Mouse (Mus musculus) CH12.LX (cell line): ENCODE measurements at regions not wholly inside any gene's neighbourhood (a gene's known extent, or its start where the extent isn't known, plus 50 kb on each side); places are given as distances from the start of the nearest gene placed in this dataset.
A peak's percentile ranks its signal among the peaks of the same experiment; 100 is the strongest.

Experiments
- DNase-seq: peaks from one replicate; pipeline ENCODE4 v3.0.0-alpha.2; 2013; ENCODE audit errors: extremely low read depth
- H3K27ac ChIP-seq: 2 replicates; pipeline ENCODE4 v1.5.1; 2012; ENCODE audit warnings: low read depth, mild to moderate bottlenecking, control low read depth, moderate library complexity; ENCODE audit not compliant: insufficient read depth
- H3K27me3 ChIP-seq: replicated peaks from 2 replicates; pipeline ENCODE3; 2012; ENCODE audit warnings: inconsistent platforms
- H3K36me3 ChIP-seq, 2 experiments: replicated peaks in 1 of 2; 2 replicates each; pipeline versions ENCODE3 to v1.6.1; 2012; ENCODE audit warnings: inconsistent platforms in 1 of 2, low read length in 1 of 2, mild to moderate bottlenecking in 1 of 2, mixed read lengths in 1 of 2, moderate library complexity in 1 of 2; ENCODE audit not compliant: control insufficient read depth in 1 of 2, insufficient read depth in 1 of 2
- H3K4me1 ChIP-seq, 2 experiments: 2 replicates each; pipeline ENCODE4 v1.6.1; 2012; ENCODE audit warnings: inconsistent platforms in 1 of 2, moderate library complexity in 1 of 2; ENCODE audit not compliant: insufficient read depth in 2 of 2, control insufficient read depth in 1 of 2
- H3K4me2 ChIP-seq: 2 replicates; pipeline ENCODE4 v1.6.1; 2012; ENCODE audit warnings: low read depth, mild to moderate bottlenecking, control low read depth; ENCODE audit not compliant: poor library complexity, insufficient read depth, severe bottlenecking
- H3K4me3 ChIP-seq, 3 experiments: fragments of 150-350 bp in 1 of 3; sonication (generic) in 1 of 3; replicated peaks in 1 of 3; 2 replicates each; pipeline versions ENCODE3 to v1.5.1; 2011 to 2012; ENCODE audit warnings: low read depth in 2 of 3, low read length in 2 of 3, mild to moderate bottlenecking in 2 of 3, moderate library complexity in 2 of 3, control low read depth in 1 of 3, improper control_type of control experiment in 1 of 3, inconsistent platforms in 1 of 3, mixed read lengths in 1 of 3; ENCODE audit not compliant: poor library complexity in 1 of 3
- H3K79me2 ChIP-seq: replicated peaks from 2 replicates; pipeline ENCODE4 v1.6.1; 2012; ENCODE audit warnings: mild to moderate bottlenecking, moderate library complexity; ENCODE audit not compliant: control insufficient read depth, poor library complexity, insufficient read depth, severe bottlenecking; ENCODE audit errors: extremely low read depth
- H3K9ac ChIP-seq: 2 replicates; pipeline ENCODE4 v1.6.1; 2012; ENCODE audit warnings: low read depth, mild to moderate bottlenecking, control low read depth, moderate library complexity; ENCODE audit not compliant: insufficient read depth
- H3K9me3 ChIP-seq: replicated peaks from 2 replicates; pipeline ENCODE3; 2012; ENCODE audit warnings: low read length, inconsistent platforms, mixed read lengths
- BHLHE40 ChIP-seq: IDR thresholded peaks from 2 replicates; pipeline ENCODE4 v1.6.1; 2011; ENCODE audit warnings: mild to moderate bottlenecking, low read depth, low read length, improper control_type of control experiment
- CHD2 ChIP-seq: IDR thresholded peaks from 2 replicates; pipeline ENCODE4 v1.6.1; 2011; ENCODE audit warnings: low read length, improper control_type of control experiment
- CTCF ChIP-seq, 2 experiments: IDR thresholded peaks in 1 of 2; conservative IDR thresholded peaks in 1 of 2; 2 replicates each; pipeline ENCODE4 v1.5.1; 2011 to 2012; ENCODE audit warnings: low read depth in 2 of 2, low read length in 2 of 2, improper control_type of control experiment in 1 of 2, inconsistent platforms in 1 of 2, mild to moderate bottlenecking in 1 of 2, moderate library complexity in 1 of 2
- ELF1 ChIP-seq: IDR thresholded peaks from 2 replicates; pipeline ENCODE4 v1.6.1; 2014; ENCODE audit warnings: low read depth, mild to moderate bottlenecking, inconsistent platforms, low read length, improper control_type of control experiment
- EP300 ChIP-seq: IDR thresholded peaks from 2 replicates; pipeline ENCODE4 v1.6.1; 2011; ENCODE audit warnings: low read length, improper control_type of control experiment
- ETS1 ChIP-seq: conservative IDR thresholded peaks from 2 replicates; pipeline ENCODE4 v1.6.1; 2012; ENCODE audit warnings: low read depth, mild to moderate bottlenecking, inconsistent platforms, low read length, improper control_type of control experiment, moderate library complexity
- JUND ChIP-seq: conservative IDR thresholded peaks from 2 replicates; pipeline ENCODE4 v1.6.1; 2011; ENCODE audit warnings: low read depth, low read length, improper control_type of control experiment
- MAX ChIP-seq: IDR thresholded peaks from 2 replicates; pipeline ENCODE4 v1.6.1; 2011; ENCODE audit warnings: low read length, improper control_type of control experiment
- MEF2A ChIP-seq: IDR thresholded peaks from 2 replicates; pipeline ENCODE4 v1.6.1; 2014; ENCODE audit warnings: low read depth, mild to moderate bottlenecking, inconsistent platforms, low read length, improper control_type of control experiment, borderline replicate concordance
- MXI1 ChIP-seq: IDR thresholded peaks from 2 replicates; pipeline ENCODE4 v1.6.1; 2011; ENCODE audit warnings: mild to moderate bottlenecking, low read depth, low read length, improper control_type of control experiment
- POLR2A ChIP-seq: IDR thresholded peaks from 2 replicates; pipeline ENCODE4 v1.6.1; 2011; ENCODE audit warnings: low read depth, mild to moderate bottlenecking, improper control_type of control experiment, low read length
- RAD21 ChIP-seq: IDR thresholded peaks from 2 replicates; pipeline ENCODE4 v1.6.1; 2011; ENCODE audit warnings: low read depth, mild to moderate bottlenecking, low read length, improper control_type of control experiment, moderate library complexity
- RCOR1 ChIP-seq: conservative IDR thresholded peaks from 2 replicates; pipeline ENCODE4 v1.6.1; 2012; ENCODE audit warnings: low read depth, mild to moderate bottlenecking, inconsistent platforms, low read length, improper control_type of control experiment
- SMC3 ChIP-seq: IDR thresholded peaks from 2 replicates; pipeline ENCODE4 v1.6.1; 2011; ENCODE audit warnings: low read depth, low read length, improper control_type of control experiment
- ZC3H11A ChIP-seq: IDR thresholded peaks from 2 replicates; pipeline ENCODE4 v1.6.1; 2012; ENCODE audit warnings: low read depth, mild to moderate bottlenecking, inconsistent platforms, low read length, improper control_type of control experiment
- ZMIZ1 ChIP-seq: IDR thresholded peaks from 2 replicates; pipeline ENCODE4 v1.6.1; 2012; ENCODE audit warnings: low read depth, mild to moderate bottlenecking, inconsistent platforms, low read length, improper control_type of control experiment
- dilution Hi-C: fragments of 300-500 bp; cut with MboI; formaldehyde crosslinking; loops from 2 replicates; pipeline ENCODE4 v1.14.3; 2020; ENCODE audit warnings: low sequenced_read_pairs; ENCODE audit not compliant: extremely low pct_unique_long_range_greater_than_20kb, extremely low pct_ligation_motif_present
- in situ Hi-C: fragments of 300-500 bp; cut with MboI; formaldehyde crosslinking; loops from 3 replicates; pipeline ENCODE4 v1.14.3; 2019; ENCODE audit warnings: low sequenced_read_pairs, low pct_ligation_motif_present, low pct_unique_long_range_greater_than_20kb, mixed read lengths

DNA sequence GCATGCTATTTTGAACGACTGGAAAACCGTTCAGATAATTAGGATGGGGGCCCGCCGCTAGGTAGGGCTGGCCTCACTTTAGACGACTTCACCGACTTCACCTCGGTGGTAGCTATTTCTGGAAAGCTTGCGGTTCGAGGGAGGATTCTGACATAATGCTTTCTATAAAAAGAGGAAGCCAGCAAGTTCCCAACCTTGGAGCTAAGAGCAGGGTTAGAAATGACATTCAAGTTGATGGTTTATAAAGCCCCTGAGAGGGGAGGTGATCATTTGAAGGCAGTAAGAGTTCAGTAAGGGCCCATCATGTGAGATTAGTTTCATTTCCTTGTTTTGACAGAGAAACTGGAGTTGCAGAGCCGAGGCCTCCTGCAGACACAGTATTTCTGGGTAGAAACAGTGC, 164.8 kb downstream of the Ackr3 start (continued):
- peak; percentile 98 for TF ChIP-seq MEF2A
- peak; percentile 85 for TF ChIP-seq ETS1
- no peak; the same call in 1 of the 2 replicates for TF ChIP-seq RCOR1
- no peak for TF ChIP-seq ZMIZ1
- TF ChIP-seq BHLHE40, result peak; percentile 77
- peak in 1 of 2 experiments; percentile 19; a peak in 1 of 4 replicates for TF ChIP-seq CTCF (conservative IDR thresholded peaks at IDR 0.05 in 1 of 2, IDR thresholded peaks at IDR 0.05 in 1 of 2; ENCODE audit: low read depth in 2 of 2, low read length in 2 of 2)

DNA sequence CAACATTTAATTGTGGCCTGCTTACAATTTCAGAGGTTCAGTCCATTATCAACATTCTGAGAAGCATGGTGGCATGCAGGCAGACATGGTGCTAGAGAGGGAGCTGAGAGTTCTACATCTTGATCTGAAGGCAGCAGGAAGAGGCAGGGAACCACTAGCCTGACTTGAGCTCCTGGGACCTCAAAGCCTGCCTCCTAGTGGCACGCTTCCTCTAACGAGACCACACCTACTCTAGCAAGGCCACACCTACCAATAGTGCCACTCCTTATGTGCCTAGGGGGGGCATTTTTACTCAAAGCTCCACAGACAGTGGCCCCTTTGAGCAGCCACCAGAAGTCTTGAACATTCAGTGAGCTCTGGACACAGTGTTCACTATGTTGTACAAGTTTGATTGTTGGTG, 165.5 kb downstream of the Ackr3 start:
- Histone ChIP-seq H3K27me3 (no peaks in the 10 kb centered on the region), H3K9ac (peak overlapping the region; percentile 18; the same call in 1 of the 2 replicates), H3K36me3 (no peaks in the 10 kb centered on the region), H3K27ac (peak overlapping the region; percentile 23), H3K9me3 (peaks cover 9% of the 10 kb centered on the region), H3K4me2 (peak overlapping the region; percentile 5; the same call in 1 of the 2 replicates), H3K4me3 (peak overlapping the region in 1 of 3 experiments; percentile 41), H3K79me2 (no peaks in the 10 kb centered on the region), H3K4me1 (peaks cover 10 to 29% of the 10 kb centered on the region in 2 experiments; a peak in 3 of 4 replicates)
- TF ChIP-seq JUND (no peak), RAD21 (peak; percentile 30), CTCF (conservative IDR thresholded peaks at IDR 0.05 in 1 of 2, IDR thresholded peaks at IDR 0.05 in 1 of 2; ENCODE audit: low read depth in 2 of 2, low read length in 2 of 2) (peak; percentile 12 to 61; a peak in 2 of 4 replicates), POLR2A (peak; percentile 20; the same call in 1 of the 2 replicates), EP300 (no peak), SMC3 (peak; percentile 27), ELF1 (0 out of 2 replicates have a peak, but pooled peaks have one; percentile 27), MAX (0 out of 2 replicates have a peak, but pooled peaks have one; percentile 48)
- dilution Hi-C loops, result no loop called here
- in situ Hi-C loops, result loop anchor here (25.0 kb wide), 1 partner anchor 218 kb away; no protein-coding TSS in a partner anchor
- DNase-seq, result peak; percentile 91

DNA sequence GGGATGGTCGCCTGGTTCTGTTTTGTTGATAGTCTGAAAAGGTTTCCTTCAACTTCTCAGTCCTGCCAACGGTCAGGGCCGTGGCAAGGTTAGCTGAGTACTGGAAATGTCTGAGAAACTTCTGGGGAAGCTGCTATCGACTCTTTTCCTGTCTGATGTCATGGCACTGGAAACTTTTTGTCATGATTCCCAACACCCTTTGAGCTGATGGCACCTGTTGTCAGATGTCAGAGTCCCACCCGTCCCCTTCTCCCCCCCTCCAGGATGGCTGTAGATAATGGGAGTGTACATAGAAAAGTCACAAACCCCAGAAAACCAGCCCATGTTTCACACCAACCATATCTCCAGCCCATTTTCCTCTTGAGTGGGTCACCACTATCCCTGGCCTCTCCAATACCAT, 167.0 kb downstream of the Ackr3 start:
- Histone ChIP-seq H3K27ac (no peak overlapping the region), H3K4me3 (no peak overlapping the region), H3K9me3 (peaks cover 9% of the 10 kb centered on the region), H3K36me3 (no peaks in the 10 kb centered on the region), H3K79me2 (no peaks in the 10 kb centered on the region), H3K27me3 (no peaks in the 10 kb centered on the region), H3K4me1 (peaks cover 9 to 27% of the 10 kb centered on the region in 2 experiments; a peak in 3 of 4 replicates), H3K9ac (no peak overlapping the region)
- in situ Hi-C loops, result loop anchor here (25.0 kb wide), 1 partner anchor 217 kb away; no protein-coding TSS in a partner anchor
- dilution Hi-C loops, result no loop called here
- peak; percentile 71 for TF ChIP-seq ETS1
- TF ChIP-seq CHD2, result no peak
- TF ChIP-seq MXI1, result no peak
- peak; percentile 43 for TF ChIP-seq EP300
- 0 out of 2 replicates have a peak, but pooled peaks have one; percentile 28 for TF ChIP-seq JUND
- no peak for TF ChIP-seq RCOR1
- TF ChIP-seq POLR2A, result no peak
- TF ChIP-seq SMC3, result no peak
- no peak for TF ChIP-seq CTCF (conservative IDR thresholded peaks at IDR 0.05 in 1 of 2, IDR thresholded peaks at IDR 0.05 in 1 of 2; ENCODE audit: low read depth in 2 of 2, low read length in 2 of 2)
- TF ChIP-seq ZC3H11A, result no peak
- TF ChIP-seq, all 38 proteins: peak for 3
- peak; percentile 42 for DNase-seq
- H3K4me2 ChIP-seq, result no peak overlapping the region
